Mouse (Mus musculus): ENCODE measurements at regions not wholly inside any gene's neighbourhood (a gene's known extent, or its start where the extent isn't known, plus 50 kb on each side); places are given as distances from the start of the nearest gene placed in this dataset.

GRCm38 (mm10) chr4:100616161-100616915, 137.7 kb downstream of the Ube2u start:
- TF ChIP-seq POLR2A (IDR thresholded peaks at IDR 0.05; ENCODE audit: low read depth, low read length) (no peak), CTCF (IDR thresholded peaks at IDR 0.05; ENCODE audit: extremely low read depth, insufficient read length, insufficient replicate concordance, low read depth, low read length) (no peak)
